Mouse (Mus musculus) embryo, embryonic 9.5 days (tissue): ENCODE measurements around the gene Slc26a8.

Source experiments
- DNase-seq: peaks from one replicate; pipeline ENCODE4 v3.0.0-alpha.2; 2017; ENCODE audit errors: extremely low spot score

Gene Slc26a8

DNA sequence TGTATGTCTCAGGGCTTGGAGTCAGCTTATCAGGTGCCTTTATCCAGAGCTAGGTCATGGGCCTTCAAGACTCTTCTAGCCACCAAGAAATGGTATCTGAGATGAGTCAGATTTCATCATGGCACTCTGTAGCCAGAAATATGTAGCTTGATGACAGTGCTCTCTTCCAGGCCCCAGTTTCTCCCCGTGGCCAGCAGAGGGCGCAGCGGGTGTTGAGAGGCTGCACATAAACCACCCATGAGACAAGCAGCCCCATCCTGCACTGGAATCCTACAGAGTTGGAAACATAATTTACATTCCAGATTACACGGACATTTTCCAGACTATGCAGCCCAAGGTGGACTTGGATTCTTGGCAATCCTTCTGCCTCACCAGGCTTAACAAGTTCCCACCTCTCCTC lies 97.0 kb downstream of the Slc26a8 start:
- DNase-seq, result peak; percentile 72

DNA sequence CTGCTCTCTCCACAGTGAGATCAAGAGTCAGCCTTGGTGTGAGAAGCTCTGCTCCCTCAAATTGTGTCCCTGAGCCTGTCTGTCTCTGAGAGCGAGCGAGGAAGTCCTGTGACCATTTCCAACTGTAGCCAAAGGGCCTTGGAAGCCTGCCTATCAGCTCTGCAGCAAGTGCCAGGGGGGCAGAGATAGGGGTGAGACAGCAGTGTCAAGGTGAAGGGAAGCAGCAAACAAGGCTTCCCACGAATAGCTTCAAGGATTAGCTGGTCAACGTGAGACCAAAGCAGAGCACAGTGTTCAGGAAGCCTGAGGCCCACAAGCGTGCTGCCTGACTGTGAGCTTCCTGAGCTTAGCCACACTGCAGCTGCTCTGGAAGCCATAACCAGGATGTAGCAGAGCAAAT lies 98.6 kb downstream of the Slc26a8 start:
- DNase-seq, result no peak

DNA sequence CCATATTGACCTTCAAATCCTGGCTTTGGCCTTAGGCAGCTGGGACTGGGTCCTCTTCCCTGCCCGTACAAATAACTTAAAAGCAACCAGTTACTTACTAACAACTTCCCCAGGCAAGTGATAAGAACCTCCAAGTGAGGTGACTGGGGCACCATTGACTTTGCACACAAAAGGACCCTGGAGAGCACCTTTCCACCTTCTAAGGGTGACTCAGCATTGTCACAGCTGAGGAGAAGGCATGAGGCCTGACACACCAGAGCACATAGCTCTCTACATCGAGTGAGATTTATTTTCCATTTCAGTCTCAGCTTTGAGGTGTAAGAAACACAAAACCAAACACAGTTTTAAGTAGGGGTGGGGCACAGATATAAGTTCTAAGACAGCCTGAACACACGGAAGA lies 99.4 kb downstream of the Slc26a8 start:
- no peak for DNase-seq

DNA sequence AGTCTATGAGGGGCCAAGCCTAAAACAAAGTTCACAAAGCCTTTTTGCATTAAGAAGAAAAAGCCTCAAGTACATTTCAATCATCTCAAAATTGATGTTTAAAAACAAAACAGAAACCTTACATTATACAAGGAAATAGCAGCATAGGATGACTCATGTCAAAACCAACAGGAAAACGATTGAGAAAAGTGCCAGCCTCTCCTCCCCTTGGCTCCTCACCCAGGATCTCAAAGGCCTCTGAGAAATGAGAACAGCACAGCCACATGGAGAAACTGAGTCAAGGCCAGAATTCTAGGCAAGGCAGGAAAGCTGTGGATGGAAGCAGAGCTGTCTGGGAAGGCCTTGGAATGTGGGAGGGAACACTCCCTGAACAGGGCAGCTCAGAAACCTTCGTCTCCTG lies 101.4 kb downstream of the Slc26a8 start:
- no peak for DNase-seq
